Mouse (Mus musculus) erythroblast, embryonic 14.5 days (primary cell): Measurements from ENCODE around the gene Wdr6.

Experiments used
- GATA1 ChIP-seq: IDR thresholded peaks from 2 replicates; pipeline ENCODE4 v1.6.1; 2012; ENCODE audit warnings: low read length, inconsistent platforms, mixed read lengths
- TAL1 ChIP-seq: IDR thresholded peaks from 3 replicates; pipeline ENCODE4 v1.6.1; 2012; ENCODE audit warnings: low read length, inconsistent platforms, mixed read lengths

DNA sequence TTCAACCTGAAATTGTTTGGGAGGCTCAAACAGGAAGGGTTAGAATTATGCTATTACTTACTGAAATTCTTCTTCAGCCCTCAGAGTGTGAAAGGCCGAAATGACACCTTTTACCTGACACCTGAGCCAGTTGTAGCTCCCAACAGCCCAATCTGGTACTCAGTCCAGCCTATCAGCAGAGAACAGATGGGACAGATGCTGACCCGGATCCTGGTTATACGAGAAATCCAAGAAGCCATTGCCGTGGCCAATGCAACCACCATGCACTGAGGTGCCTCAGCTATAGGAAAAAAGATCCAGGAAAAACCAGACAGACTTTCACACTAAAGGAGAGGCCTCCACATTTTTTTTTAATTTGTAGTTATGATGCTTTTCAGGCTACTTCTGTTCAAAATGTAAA is 19.4 kb downstream of the Wdr6 start:
- TF ChIP-seq GATA1 (no peak), TAL1 (no peak)
